Mouse (Mus musculus) skeletal muscle tissue, adult 2 months (tissue): ENCODE results near the gene Hemgn.

Source experiments
- DNase-seq: peaks from one replicate; pipeline ENCODE4 v3.0.0-alpha.2; 2012; ENCODE audit warnings: low read depth, low spot score

Hemgn gene

GRCm38 (mm10) chr4:46356351-46357133, 56.8 kb downstream of the Hemgn start:
- DNase-seq: peak; percentile 46

DNA sequence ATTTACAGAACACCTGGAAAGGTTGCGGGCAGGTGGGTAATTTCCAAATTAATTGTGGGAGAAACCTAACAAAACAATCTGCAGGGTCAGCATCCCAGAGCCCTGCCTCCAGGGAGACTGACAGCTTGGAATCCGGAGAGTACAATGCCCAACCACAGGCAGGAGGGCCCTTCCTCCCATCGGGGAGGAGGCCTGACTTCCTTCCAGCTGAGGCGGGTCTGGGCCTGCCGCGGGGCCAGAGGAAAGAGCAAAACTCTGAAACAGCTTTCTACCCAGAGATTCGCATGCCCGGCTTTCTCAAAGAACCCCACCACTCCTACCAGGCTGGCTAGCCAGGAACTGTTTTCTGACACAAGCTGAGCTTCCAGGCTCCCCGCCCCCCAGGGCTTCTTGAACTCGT, 60.3 kb downstream of the Hemgn start:
- DNase-seq: no peak

- DNase-seq: no peak
Observed at GRCm38 (mm10) chr4:46349530-46349929, 63.8 kb downstream of the Hemgn start.

DNA sequence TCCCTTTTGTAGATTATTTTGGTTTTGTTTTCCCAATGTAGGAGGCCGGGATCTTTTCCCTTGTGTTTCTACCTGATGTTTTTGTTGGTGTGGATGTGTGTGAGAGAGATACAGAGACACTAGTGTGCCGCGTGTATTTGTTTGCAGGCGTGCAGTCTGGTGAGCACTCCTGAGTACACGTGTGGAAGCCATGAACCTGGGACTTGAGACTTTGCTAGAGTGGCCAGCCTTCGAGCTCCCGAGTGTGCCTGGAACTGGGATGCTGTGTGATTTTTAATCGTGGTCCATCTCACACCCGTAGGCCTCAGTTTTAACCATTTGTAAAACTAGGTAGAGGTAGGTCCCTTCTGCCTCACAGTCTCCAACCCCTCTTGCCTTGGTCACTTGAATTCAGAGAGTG, 64.4 kb downstream of the Hemgn start:
- no peak for DNase-seq

DNA sequence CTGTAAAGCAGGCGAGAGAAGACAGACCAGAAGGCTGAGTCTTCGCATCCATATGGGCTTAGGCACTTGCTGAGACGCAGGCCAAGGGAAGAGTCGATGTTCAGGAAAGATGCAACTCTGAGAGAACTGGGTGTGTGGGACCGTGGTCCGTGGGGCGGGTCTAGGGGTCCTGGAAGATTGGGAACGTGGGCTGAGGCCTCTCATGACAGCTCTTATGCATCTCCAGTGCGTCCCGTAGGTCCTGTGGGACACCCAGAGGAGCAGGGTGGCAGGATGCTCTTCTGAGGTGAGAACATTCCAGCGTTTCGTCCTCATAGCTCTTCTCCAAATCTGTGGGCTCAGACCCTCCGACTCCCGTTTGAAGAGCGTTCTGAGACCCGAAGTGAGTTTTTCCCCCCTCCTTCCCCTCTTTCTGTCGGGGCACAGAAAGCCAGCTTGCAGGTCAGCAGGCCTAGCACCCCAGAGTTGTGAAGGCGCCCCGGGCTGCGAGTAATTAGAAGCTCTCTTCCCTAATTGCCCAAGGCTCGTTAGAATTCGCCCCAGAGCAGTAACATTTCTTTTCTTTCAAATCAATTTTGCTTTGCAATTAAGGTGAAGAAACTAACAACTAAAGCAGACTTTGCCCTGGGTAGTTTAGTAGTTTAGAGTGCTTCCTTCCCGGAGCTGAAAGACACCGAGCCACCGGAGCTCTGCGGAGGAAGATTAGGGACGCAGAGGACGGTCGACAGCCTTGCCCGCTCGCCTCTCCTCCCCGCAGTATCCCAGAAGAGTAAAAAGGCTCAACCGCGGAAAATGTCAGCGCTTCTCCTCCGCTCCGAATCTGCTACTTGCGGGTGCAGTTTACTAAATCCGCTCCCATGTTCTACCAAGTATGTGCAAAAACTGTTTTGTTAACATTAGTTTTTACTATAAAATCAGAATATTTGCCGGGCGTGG, 65.5 kb downstream of the Hemgn start:
- DNase-seq: no peak

- no peak for DNase-seq
Observed at GRCm38 (mm10) chr4:46347141-46347540, 66.2 kb downstream of the Hemgn start.

GRCm38 (mm10) chr4:46346221-46346620, 67.1 kb downstream of the Hemgn start:
- no peak for DNase-seq

- DNase-seq: no peak
Observed at GRCm38 (mm10) chr4:46345773-46346100, 67.6 kb downstream of the Hemgn start.

- DNase-seq: no peak
Observed at GRCm38 (mm10) chr4:46345056-46345772, 68.1 kb downstream of the Hemgn start.

- DNase-seq: no peak
Observed at GRCm38 (mm10) chr4:46344288-46344687, 69.0 kb downstream of the Hemgn start.
